Mouse (Mus musculus) forebrain, embryonic 13.5 days (tissue): ENCODE results near the gene Gm20388. TPM values are rescaled to one million over a fixed set of nuclear protein-coding genes. Genes with fewer than 3 reads are reported as not detected.
A peak's percentile ranks its signal among the peaks of the same experiment; 100 is the strongest.

Experiments
- ATAC-seq: fragments of 200-750 bp; cut with Nextera tagmentation; 2 replicates; pipeline ENCODE4 v1.8.0; 2017
- H3K27ac ChIP-seq: fragments of 300-500 bp; sonication (generic); 2 replicates; pipeline ENCODE4 v1.5.1; 2015; ENCODE audit warnings: inconsistent platforms, mild to moderate bottlenecking, moderate library complexity
- H3K27me3 ChIP-seq: fragments of 300-500 bp; sonication (generic); 2 replicates; pipeline ENCODE4 v1.6.1; 2015; ENCODE audit warnings: mild to moderate bottlenecking, inconsistent platforms
- H3K36me3 ChIP-seq: fragments of 300-500 bp; sonication (generic); 2 replicates; pipeline ENCODE4 v1.6.1; 2015; ENCODE audit warnings: mild to moderate bottlenecking, inconsistent platforms; ENCODE audit not compliant: poor library complexity, severe bottlenecking
- H3K4me1 ChIP-seq: fragments of 300-500 bp; sonication (generic); 2 replicates; pipeline ENCODE4 v1.6.1; 2015; ENCODE audit warnings: inconsistent platforms
- H3K4me2 ChIP-seq: fragments of 300-500 bp; sonication (generic); 2 replicates; pipeline ENCODE4 v1.6.1; 2015; ENCODE audit warnings: inconsistent platforms, mild to moderate bottlenecking, moderate library complexity
- H3K4me3 ChIP-seq: fragments of 300-500 bp; sonication (generic); 2 replicates; pipeline ENCODE4 v1.5.1; 2015; ENCODE audit warnings: mild to moderate bottlenecking, inconsistent platforms
- H3K9ac ChIP-seq: fragments of 300-500 bp; sonication (generic); 2 replicates; pipeline ENCODE4 v1.6.1; 2015; ENCODE audit warnings: mild to moderate bottlenecking, inconsistent platforms
- H3K9me3 ChIP-seq: fragments of 300-500 bp; sonication (generic); replicated peaks from 2 replicates; pipeline ENCODE4 v1.6.1; 2016; ENCODE audit warnings: inconsistent platforms
- WGBS: fragments of 180-500 bp; shearing (Covaris S2); methylation state at CpG from one replicate; pipeline ENCODE4 v1.1.7; 2015; 5-methylcytosine and 5-hydroxymethylcytosine counted together
- polyA plus RNA-seq: library from polyadenylated mRNA; unstranded; fragments of >200 nt; fragmentation: Nextera tagmentation; extraction: Ambion mirVana; gene quantifications from 2 replicates; pipeline ENCODE4 v1.2.1, GENCODE M21; 2015

Gm20388 gene
- polyA plus RNA-seq, 1 experiment from 2014 or later: 5.6 TPM

DNA sequence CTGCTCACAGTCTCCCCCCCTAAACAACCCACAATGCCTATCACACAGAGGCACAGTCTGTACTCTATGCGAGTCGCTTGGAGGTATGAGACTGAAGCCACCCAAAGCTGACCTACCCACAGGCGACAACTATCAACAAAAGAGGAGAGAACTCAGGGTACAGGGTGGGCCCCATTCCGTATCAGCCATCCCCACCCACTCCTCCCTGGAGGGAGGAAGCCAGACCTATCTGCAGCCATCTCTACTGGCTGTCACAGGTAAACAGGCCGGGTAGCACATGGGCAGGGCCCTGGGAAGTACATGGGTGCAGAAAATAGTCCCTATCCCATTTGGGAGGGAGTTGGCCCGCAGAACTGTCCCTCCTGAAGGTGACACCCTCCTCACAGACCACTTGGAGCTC is 2614.4 kb downstream of the Gm20388 start:
- H3K27ac ChIP-seq: no peak overlapping the region
- ATAC-seq: no peak
- H3K4me1 ChIP-seq: peaks cover 23% of the 10 kb centered on the region
- H3K4me2 ChIP-seq: no peak overlapping the region
- 82% methylated on average over 6 of the region's 6 CpGs for WGBS
- no peak overlapping the region for H3K9ac ChIP-seq
- peaks cover 19% of the 10 kb centered on the region for H3K27me3 ChIP-seq
- no peak overlapping the region for H3K4me3 ChIP-seq
- no peaks in the 10 kb centered on the region for H3K9me3 ChIP-seq
- no peaks in the 10 kb centered on the region for H3K36me3 ChIP-seq

- peaks cover 23% of the 10 kb centered on the region for H3K4me1 ChIP-seq
- no peak for ATAC-seq
- WGBS: 83% methylated on average over 3 of the region's 3 CpGs
- peaks cover 19% of the 10 kb centered on the region for H3K27me3 ChIP-seq
- H3K36me3 ChIP-seq: no peaks in the 10 kb centered on the region
- H3K4me2 ChIP-seq: no peak overlapping the region
- H3K9ac ChIP-seq: no peak overlapping the region
- no peak overlapping the region for H3K4me3 ChIP-seq
- no peak overlapping the region for H3K27ac ChIP-seq
- H3K9me3 ChIP-seq: no peaks in the 10 kb centered on the region
Observed at GRCm38 (mm10) chr8:122526084-122526483, 2615.4 kb downstream of the Gm20388 start.

GRCm38 (mm10) chr8:122526526-122527170 is 2616.0 kb downstream of the Gm20388 start:
- peaks cover 23% of the 10 kb centered on the region for H3K4me1 ChIP-seq
- H3K4me2 ChIP-seq: no peak overlapping the region
- 73% methylated on average over 7 of the region's 7 CpGs for WGBS
- no peaks in the 10 kb centered on the region for H3K9me3 ChIP-seq
- H3K36me3 ChIP-seq: no peaks in the 10 kb centered on the region
- no peak overlapping the region for H3K4me3 ChIP-seq
- H3K9ac ChIP-seq: no peak overlapping the region
- H3K27ac ChIP-seq: no peak overlapping the region
- ATAC-seq: no peak
- peaks cover 19% of the 10 kb centered on the region for H3K27me3 ChIP-seq

DNA sequence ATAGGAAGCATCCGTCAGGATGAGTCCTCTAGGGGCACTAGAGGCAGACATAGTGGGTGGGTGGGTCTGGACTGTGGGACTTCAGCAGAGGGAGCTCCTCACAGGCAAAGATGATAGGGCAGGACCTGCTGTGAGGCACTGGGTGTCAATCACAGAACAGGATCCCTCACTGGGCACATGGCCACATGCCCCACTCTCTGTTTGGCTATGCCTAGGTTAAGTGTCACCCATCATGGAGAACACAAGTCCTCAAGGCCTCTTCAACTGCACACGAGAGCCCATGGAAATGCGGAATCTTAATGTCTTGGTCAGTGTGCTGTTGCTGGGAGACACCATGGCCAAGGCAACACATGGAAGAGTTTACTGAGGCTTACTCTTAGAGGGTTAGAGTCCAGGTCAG is 2617.3 kb downstream of the Gm20388 start:
- Histone ChIP-seq H3K4me2 (no peak overlapping the region), H3K9ac (no peak overlapping the region), H3K27me3 (peaks cover 19% of the 10 kb centered on the region), H3K36me3 (no peaks in the 10 kb centered on the region), H3K27ac (no peak overlapping the region), H3K4me1 (peaks cover 19% of the 10 kb centered on the region), H3K4me3 (no peak overlapping the region), H3K9me3 (no peaks in the 10 kb centered on the region)
- 93% methylated on average over 3 of the region's 3 CpGs for WGBS
- ATAC-seq: no peak

DNA sequence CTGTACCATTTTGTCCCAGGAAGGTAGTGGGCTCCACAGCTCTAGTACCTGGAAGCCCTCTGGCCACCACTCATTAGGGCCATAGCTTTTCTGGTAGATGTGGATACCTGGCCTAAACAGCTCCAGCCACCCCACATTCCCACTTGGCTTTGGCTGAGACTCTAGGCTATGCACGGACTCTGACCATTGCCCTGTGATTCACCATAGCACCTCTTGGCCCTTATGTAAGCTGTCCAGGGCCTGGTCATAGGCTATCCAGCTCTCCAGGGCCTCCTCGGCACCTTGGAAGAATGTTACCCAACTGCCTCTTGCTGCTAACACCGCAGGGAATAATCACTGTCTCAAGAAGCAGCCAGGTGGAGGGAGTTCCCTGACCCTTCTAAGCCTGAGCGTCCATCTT is 2618.5 kb downstream of the Gm20388 start:
- no peaks in the 10 kb centered on the region for H3K36me3 ChIP-seq
- WGBS: 93% methylated on average over 4 of the region's 4 CpGs
- no peak overlapping the region for H3K9ac ChIP-seq

DNA sequence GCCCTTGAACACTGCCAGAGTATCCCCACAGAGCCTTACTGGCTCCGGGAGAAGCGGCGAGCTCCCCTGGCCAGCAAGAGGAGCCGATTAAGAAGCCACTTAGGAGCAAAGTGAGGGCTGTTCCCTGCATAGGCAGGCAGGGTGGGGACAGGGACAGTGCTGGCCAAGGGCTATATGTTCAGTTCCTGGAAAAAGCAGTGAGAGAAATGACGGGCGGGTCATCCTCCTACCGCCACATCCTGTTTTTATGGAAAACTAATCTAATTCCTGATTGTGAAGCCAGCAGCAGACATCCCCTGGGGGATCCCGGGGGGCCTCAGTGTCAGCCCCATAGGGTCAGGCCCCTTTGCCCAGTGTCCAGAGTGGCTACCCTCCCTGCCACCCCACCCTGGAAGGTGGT is 2620.7 kb downstream of the Gm20388 start:
- Histone ChIP-seq H3K4me1 (no peaks in the 10 kb centered on the region), H3K9ac (no peak overlapping the region), H3K36me3 (no peaks in the 10 kb centered on the region), H3K4me3 (no peak overlapping the region), H3K27ac (no peak overlapping the region), H3K27me3 (peaks cover 4% of the 10 kb centered on the region; the same call in 1 of the 2 replicates), H3K9me3 (no peaks in the 10 kb centered on the region), H3K4me2 (no peak overlapping the region)
- WGBS: 89% methylated on average over 8 of the region's 8 CpGs
- no peak for ATAC-seq

More for the DNA sequence above, 2618.5 kb downstream of the Gm20388 start:
- H3K27me3 ChIP-seq: peaks cover 16% of the 10 kb centered on the region
- no peak overlapping the region for H3K4me2 ChIP-seq
- no peak overlapping the region for H3K27ac ChIP-seq
- H3K4me3 ChIP-seq: no peak overlapping the region
- ATAC-seq: no peak
- H3K9me3 ChIP-seq: no peaks in the 10 kb centered on the region
- peaks cover 7% of the 10 kb centered on the region for H3K4me1 ChIP-seq

GRCm38 (mm10) chr8:122537033-122537432 is 2626.4 kb downstream of the Gm20388 start:
- H3K9me3 ChIP-seq: no peaks in the 10 kb centered on the region
- H3K27me3 ChIP-seq: no peaks in the 10 kb centered on the region
- WGBS: 83% methylated on average over 6 of the region's 6 CpGs
- H3K4me3 ChIP-seq: no peak overlapping the region
- no peak overlapping the region for H3K27ac ChIP-seq
- no peaks in the 10 kb centered on the region for H3K4me1 ChIP-seq
- H3K4me2 ChIP-seq: no peak overlapping the region
- no peak overlapping the region for H3K9ac ChIP-seq
- no peaks in the 10 kb centered on the region for H3K36me3 ChIP-seq
- ATAC-seq: no peak

- no peaks in the 10 kb centered on the region for H3K27me3 ChIP-seq
- no peak for ATAC-seq
- no peak overlapping the region for H3K4me3 ChIP-seq
- H3K4me1 ChIP-seq: no peaks in the 10 kb centered on the region
- H3K4me2 ChIP-seq: no peak overlapping the region
- H3K27ac ChIP-seq: no peak overlapping the region
- no peaks in the 10 kb centered on the region for H3K9me3 ChIP-seq
- WGBS: 81% methylated on average over 2 of the region's 2 CpGs
- no peak overlapping the region for H3K9ac ChIP-seq
- no peaks in the 10 kb centered on the region for H3K36me3 ChIP-seq
Observed at GRCm38 (mm10) chr8:122537812-122538211, 2627.2 kb downstream of the Gm20388 start.

- no peak overlapping the region for H3K9ac ChIP-seq
- no peaks in the 10 kb centered on the region for H3K27me3 ChIP-seq
- H3K9me3 ChIP-seq: no peaks in the 10 kb centered on the region
- no peak overlapping the region for H3K4me2 ChIP-seq
- H3K36me3 ChIP-seq: no peaks in the 10 kb centered on the region
- H3K27ac ChIP-seq: no peak overlapping the region
- WGBS: 87% methylated on average over 9 of the region's 9 CpGs
- no peaks in the 10 kb centered on the region for H3K4me1 ChIP-seq
- no peak for ATAC-seq
- H3K4me3 ChIP-seq: no peak overlapping the region
Observed at GRCm38 (mm10) chr8:122538310-122539076, 2627.9 kb downstream of the Gm20388 start.

GRCm38 (mm10) chr8:122544138-122544537 is 2633.5 kb downstream of the Gm20388 start:
- H3K36me3 ChIP-seq: no peaks in the 10 kb centered on the region
- H3K4me2 ChIP-seq: no peak overlapping the region
- H3K27me3 ChIP-seq: peaks cover 16% of the 10 kb centered on the region
- H3K4me1 ChIP-seq: no peaks in the 10 kb centered on the region
- no peak overlapping the region for H3K9ac ChIP-seq
- WGBS: 89% methylated on average over 8 of the region's 8 CpGs
- no peak for ATAC-seq
- H3K4me3 ChIP-seq: no peak overlapping the region
- no peak overlapping the region for H3K27ac ChIP-seq
- H3K9me3 ChIP-seq: no peaks in the 10 kb centered on the region

DNA sequence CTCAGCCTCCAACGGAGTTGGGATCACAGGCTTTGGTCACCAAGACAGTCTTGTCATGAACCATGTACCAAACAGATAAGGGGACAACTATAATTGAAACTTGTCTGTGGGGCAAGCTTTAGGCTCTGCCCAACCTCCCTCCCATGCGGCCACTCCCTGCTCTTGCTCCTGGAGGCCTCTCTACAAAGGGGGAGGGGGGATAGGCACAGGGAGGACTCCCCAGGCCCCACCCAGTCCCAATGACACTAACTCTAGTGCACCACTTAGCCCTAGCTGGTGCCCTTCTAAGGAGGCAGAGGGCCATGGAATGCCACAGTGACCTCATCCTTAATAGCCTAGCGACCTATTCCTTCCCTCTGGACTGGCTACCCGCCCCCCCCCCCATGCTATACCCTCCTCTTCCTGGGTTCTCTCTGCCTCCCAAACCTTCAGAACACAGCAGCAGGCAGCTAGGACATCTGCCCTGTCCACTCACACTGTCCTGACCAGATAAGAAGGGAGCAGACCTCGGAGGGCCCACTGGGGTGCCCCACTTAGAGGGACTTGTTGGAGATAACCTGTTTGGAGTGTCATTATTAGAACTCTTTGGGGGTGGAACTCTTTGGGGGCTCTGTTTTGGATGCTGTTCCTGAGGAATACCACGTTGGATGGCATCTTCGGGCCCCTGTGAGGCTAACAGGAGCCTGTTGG is 2635.6 kb downstream of the Gm20388 start:
- Histone ChIP-seq H3K4me1 (peaks cover 12% of the 10 kb centered on the region), H3K36me3 (no peaks in the 10 kb centered on the region), H3K27ac (no peak overlapping the region), H3K4me3 (no peak overlapping the region), H3K4me2 (no peak overlapping the region), H3K27me3 (peaks cover 36% of the 10 kb centered on the region), H3K9me3 (no peaks in the 10 kb centered on the region), H3K9ac (no peak overlapping the region)
- 84% methylated on average over 7 of the region's 7 CpGs for WGBS
- no peak for ATAC-seq

GRCm38 (mm10) chr8:122546811-122547453 is 2636.3 kb downstream of the Gm20388 start:
- peaks cover 43% of the 10 kb centered on the region for H3K27me3 ChIP-seq
- peaks cover 18% of the 10 kb centered on the region for H3K4me1 ChIP-seq
- no peak overlapping the region; the same call in 1 of the 2 replicates for H3K9ac ChIP-seq
- no peak overlapping the region for H3K27ac ChIP-seq
- H3K36me3 ChIP-seq: no peaks in the 10 kb centered on the region
- no peaks in the 10 kb centered on the region for H3K9me3 ChIP-seq
- H3K4me3 ChIP-seq: no peak overlapping the region
- no peak for ATAC-seq
- WGBS: 79% methylated on average over 24 of the region's 24 CpGs
- 0 out of 2 replicates have a peak overlapping the region, but pooled peaks have one; percentile 2 for H3K4me2 ChIP-seq
